Mouse (Mus musculus): ENCODE measurements around the gene Acin1. TPM values are rescaled to one million over a fixed set of nuclear protein-coding genes. Genes with fewer than 3 reads are reported as not detected.

The Acin1 gene
- polyA plus RNA-seq, 1 experiment from 2014 or later = 90.1 TPM

DNA sequence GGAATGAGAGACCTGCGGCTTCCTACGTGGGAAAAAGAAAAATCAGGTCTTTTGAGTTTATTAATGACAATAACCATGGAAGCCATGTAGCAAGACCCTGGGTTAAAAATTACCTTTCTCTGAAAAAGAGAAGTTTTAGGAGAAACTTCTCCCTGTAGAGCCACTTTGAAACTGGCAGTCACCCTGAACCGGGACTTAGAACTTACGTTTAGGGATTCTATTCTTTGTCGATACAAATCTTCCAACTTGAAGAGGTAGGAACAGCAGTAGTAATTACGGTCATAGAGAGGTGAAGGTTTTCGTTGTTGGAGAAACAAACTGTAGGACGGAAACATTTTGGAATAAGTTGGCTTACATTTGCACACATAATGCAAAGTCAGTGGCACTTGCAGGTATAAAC lies 520 bp upstream of the Acin1 start:
- peak; percentile 44 for DNase-seq (ENCODE audit: low spot score)
- peak overlapping the region; percentile 72 for H3K9ac ChIP-seq (ENCODE audit: low read depth, low read length)
- peak overlapping the region; percentile 83 for H3K27ac ChIP-seq
- 2% methylated on average over 8 of the region's 8 CpGs for WGBS
- H3K9me3 ChIP-seq (replicated peaks; ENCODE audit: low read length) = no peaks in the 10 kb centered on the region
- H3K27me3 ChIP-seq (ENCODE audit: insufficient read depth, low read length) = no peaks in the 10 kb centered on the region
- H3K4me1 ChIP-seq (replicated peaks; ENCODE audit: insufficient read depth, low read length) = peaks cover 4% of the 10 kb centered on the region; the same call in 1 of the 2 replicates
- peak overlapping the region; percentile 57 for H3K4me3 ChIP-seq (replicated peaks; ENCODE audit: low read depth, low read length)
- peak overlapping the region; percentile 55 for H3K4me2 ChIP-seq (ENCODE audit: low read length)
- no peak for ATAC-seq (replicated peaks; ENCODE audit: low FRiP score, low read depth)
- peaks cover 11% of the 10 kb centered on the region for H3K36me3 ChIP-seq (ENCODE audit: insufficient read depth, low read length)
- TF ChIP-seq CTCF (IDR thresholded peaks at IDR 0.05; ENCODE audit: low read depth) = no peak

DNA sequence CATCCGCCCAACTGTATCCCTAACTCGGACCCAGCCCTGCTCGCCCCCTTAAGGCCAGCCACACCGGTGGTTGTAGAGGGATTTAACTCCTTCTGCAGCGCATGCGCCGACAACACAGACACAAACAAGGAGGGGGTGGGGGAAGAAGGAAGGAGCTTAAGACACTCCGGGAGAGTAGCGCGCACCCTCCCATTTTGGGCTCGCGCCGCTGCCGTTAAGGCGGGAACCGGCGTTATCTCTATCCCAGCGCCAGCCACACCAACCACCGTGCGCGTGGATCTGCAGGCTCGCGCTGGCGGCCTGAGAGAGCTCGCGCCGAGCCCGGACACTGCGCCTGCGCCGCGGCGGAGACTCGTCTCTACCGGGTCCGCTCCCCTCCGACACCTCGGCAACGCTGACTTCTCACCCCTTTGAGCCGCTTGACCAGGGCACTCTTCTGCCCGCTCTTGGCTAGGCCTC lies 639 bp downstream of the Acin1 start, which contains the start of gene 1700123O20Rik:
1700123O20Rik (plus strand) TSS at position 154 of the 459 bp plus-strand sequence.
- ATAC-seq (replicated peaks; ENCODE audit: low FRiP score, low read depth) = peak; percentile 65
- Histone ChIP-seq H3K4me2 (ENCODE audit: low read length) (peak within 1 kb of the TSS; percentile 82), H3K4me3 (replicated peaks; ENCODE audit: low read depth, low read length) (peak within 1 kb of the TSS; percentile 86), H3K36me3 (ENCODE audit: insufficient read depth, low read length) (peaks cover 11% of the 10 kb centered on the region), H3K9ac (ENCODE audit: low read depth, low read length) (peak within 1 kb of the TSS; percentile 92), H3K27me3 (ENCODE audit: insufficient read depth, low read length) (no peaks in the 10 kb centered on the region), H3K4me1 (replicated peaks; ENCODE audit: insufficient read depth, low read length) (peaks cover 4% of the 10 kb centered on the region; the same call in 1 of the 2 replicates), H3K27ac (peak within 1 kb of the TSS; percentile 95), H3K9me3 (replicated peaks; ENCODE audit: low read length) (no peaks in the 10 kb centered on the region)
- peak; percentile 96 for DNase-seq (ENCODE audit: low spot score)
- TF ChIP-seq CTCF (IDR thresholded peaks at IDR 0.05; ENCODE audit: low read depth) = peak; percentile 59
- under 1% methylated on average over 41 of the region's 41 CpGs for WGBS

DNA sequence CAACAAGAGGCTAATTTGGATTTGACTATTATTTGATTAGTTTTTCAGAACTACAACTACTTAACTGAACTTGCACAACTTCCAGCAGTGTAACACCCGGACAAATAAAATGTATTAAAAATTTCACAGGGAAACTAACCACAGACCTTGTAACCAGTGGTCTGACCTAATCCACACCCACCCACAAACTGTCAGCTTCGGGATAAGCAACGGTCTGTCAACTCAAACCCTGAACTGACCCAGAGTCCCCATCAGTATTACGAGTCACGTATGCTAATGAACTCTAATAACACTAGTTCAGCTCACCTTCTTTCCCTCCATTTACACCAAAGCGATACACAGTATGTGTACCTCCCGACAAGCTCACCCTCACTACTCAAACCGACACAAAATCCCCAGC lies 1.3 kb downstream of the Acin1 start:
- 8% methylated on average over 8 of the region's 8 CpGs for WGBS
- H3K27ac ChIP-seq = peak overlapping the region; percentile 95; the same call in 1 of the 2 replicates
- no peak for DNase-seq (ENCODE audit: low spot score)

DNA sequence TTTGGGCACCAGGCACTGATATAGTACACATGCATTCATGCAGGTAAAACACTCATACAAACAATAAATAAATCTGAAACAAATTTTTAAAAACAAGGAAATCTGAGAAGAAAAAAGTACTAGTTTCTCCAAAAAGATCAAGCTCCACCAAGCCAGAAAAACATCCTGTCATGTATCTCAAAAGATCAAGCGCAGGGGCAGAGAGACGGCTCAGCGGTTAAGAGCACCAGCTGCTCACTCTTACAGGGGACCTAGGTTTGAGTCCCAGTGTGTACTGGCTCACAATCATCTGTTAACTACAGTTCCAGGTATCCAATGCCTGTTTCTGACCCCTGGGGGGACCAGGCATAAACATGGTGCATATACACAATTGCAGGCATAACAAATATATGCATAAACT lies 4.3 kb downstream of the Acin1 start:
- H3K9ac ChIP-seq (ENCODE audit: low read depth, low read length) = no peak overlapping the region
- no peak overlapping the region for H3K4me3 ChIP-seq (replicated peaks; ENCODE audit: low read depth, low read length)
- H3K27me3 ChIP-seq (ENCODE audit: insufficient read depth, low read length) = no peaks in the 10 kb centered on the region
- peaks cover 16% of the 10 kb centered on the region for H3K36me3 ChIP-seq (ENCODE audit: insufficient read depth, low read length)
- WGBS = 74% methylated on average over 3 of the region's 3 CpGs
- no peak overlapping the region for H3K4me2 ChIP-seq (ENCODE audit: low read length)
- no peak overlapping the region for H3K27ac ChIP-seq
- ATAC-seq (replicated peaks; ENCODE audit: low FRiP score, low read depth) = no peak
- H3K4me1 ChIP-seq (replicated peaks; ENCODE audit: insufficient read depth, low read length) = no peaks in the 10 kb centered on the region
- H3K9me3 ChIP-seq (replicated peaks; ENCODE audit: low read length) = no peaks in the 10 kb centered on the region
- TF ChIP-seq CTCF (IDR thresholded peaks at IDR 0.05; ENCODE audit: low read depth) = no peak
- no peak for DNase-seq (ENCODE audit: low spot score)

More for the DNA sequence above, 1.3 kb downstream of the Acin1 start:
- peak overlapping the region; percentile 82 for H3K4me2 ChIP-seq (ENCODE audit: low read length)
- H3K36me3 ChIP-seq (ENCODE audit: insufficient read depth, low read length) = peaks cover 8% of the 10 kb centered on the region
- H3K9me3 ChIP-seq (replicated peaks; ENCODE audit: low read length) = no peaks in the 10 kb centered on the region
- peak overlapping the region; percentile 92 for H3K9ac ChIP-seq (ENCODE audit: low read depth, low read length)
- TF ChIP-seq CTCF (IDR thresholded peaks at IDR 0.05; ENCODE audit: low read depth) = no peak
- peaks cover 4% of the 10 kb centered on the region; the same call in 1 of the 2 replicates for H3K4me1 ChIP-seq (replicated peaks; ENCODE audit: insufficient read depth, low read length)
- no peak for ATAC-seq (replicated peaks; ENCODE audit: low FRiP score, low read depth)
- no peaks in the 10 kb centered on the region for H3K27me3 ChIP-seq (ENCODE audit: insufficient read depth, low read length)
- H3K4me3 ChIP-seq (replicated peaks; ENCODE audit: low read depth, low read length) = peak overlapping the region; percentile 86

DNA sequence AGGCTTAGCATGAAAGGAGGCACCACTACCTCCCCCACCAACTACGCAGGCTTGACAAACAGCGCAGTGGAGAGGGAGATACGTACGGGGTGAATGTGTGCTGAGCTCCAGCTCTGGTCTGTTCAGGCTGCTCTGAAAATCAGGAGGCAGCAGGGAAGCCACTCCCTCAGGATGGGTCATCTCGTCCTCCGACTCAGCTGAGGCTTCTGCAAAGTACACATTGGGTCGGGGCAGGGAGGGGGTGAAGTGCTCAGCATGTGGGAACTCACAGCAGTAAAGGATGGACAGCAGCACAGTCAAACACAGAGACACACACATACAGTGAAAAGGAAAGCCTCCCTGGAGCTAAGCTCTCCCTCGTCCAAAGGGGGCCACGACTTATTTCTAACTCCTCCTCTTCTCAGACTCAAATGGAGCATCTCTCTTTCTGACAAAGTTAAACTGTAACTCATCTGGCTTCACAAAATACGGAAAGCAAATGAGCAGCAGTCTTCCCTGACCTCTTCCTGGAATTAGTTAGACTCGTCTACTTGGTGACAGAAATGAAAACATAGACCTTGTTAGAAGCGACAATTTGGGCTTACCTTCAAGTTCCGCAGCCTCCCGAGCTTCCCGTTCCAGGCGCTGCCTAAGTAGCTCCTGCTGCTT lies 8.0 kb downstream of the Acin1 start:
- Histone ChIP-seq H3K27ac (no peak overlapping the region), H3K9me3 (replicated peaks; ENCODE audit: low read length) (no peaks in the 10 kb centered on the region), H3K36me3 (ENCODE audit: insufficient read depth, low read length) (peaks cover 36% of the 10 kb centered on the region), H3K9ac (ENCODE audit: low read depth, low read length) (no peak overlapping the region), H3K4me2 (ENCODE audit: low read length) (no peak overlapping the region), H3K4me1 (replicated peaks; ENCODE audit: insufficient read depth, low read length) (no peaks in the 10 kb centered on the region), H3K4me3 (replicated peaks; ENCODE audit: low read depth, low read length) (no peak overlapping the region), H3K27me3 (ENCODE audit: insufficient read depth, low read length) (no peaks in the 10 kb centered on the region)
- 64% methylated on average over 16 of the region's 16 CpGs for WGBS
- DNase-seq (ENCODE audit: low spot score) (no peak), ATAC-seq (replicated peaks; ENCODE audit: low FRiP score, low read depth) (no peak)
- no peak for TF ChIP-seq CTCF (IDR thresholded peaks at IDR 0.05; ENCODE audit: low read depth)

DNA sequence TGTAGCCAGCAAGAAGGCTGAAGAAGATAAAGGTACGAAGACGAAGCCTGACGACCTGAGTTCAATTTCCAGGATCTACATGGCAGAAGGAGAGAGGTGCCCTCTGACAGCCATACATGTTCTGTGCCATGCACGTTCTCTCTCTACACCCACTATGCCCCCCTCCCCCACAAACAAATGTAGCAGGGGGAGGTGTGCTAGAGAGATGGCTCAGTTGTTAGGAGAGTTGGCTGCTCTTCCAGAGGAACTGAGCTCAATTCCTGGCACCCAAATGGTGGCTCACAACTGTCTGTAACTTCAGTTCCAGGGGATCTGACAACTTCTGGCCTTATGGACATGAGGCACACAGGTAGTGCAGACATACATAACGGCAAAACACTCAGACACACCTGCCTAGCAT lies 10.4 kb downstream of the Acin1 start:
- Histone ChIP-seq H3K4me3 (replicated peaks; ENCODE audit: low read depth, low read length) (no peak overlapping the region), H3K27me3 (ENCODE audit: insufficient read depth, low read length) (no peaks in the 10 kb centered on the region), H3K36me3 (ENCODE audit: insufficient read depth, low read length) (peaks cover 37% of the 10 kb centered on the region), H3K4me1 (replicated peaks; ENCODE audit: insufficient read depth, low read length) (no peaks in the 10 kb centered on the region), H3K27ac (no peak overlapping the region), H3K9ac (ENCODE audit: low read depth, low read length) (no peak overlapping the region), H3K4me2 (ENCODE audit: low read length) (no peak overlapping the region), H3K9me3 (replicated peaks; ENCODE audit: low read length) (no peaks in the 10 kb centered on the region)
- WGBS = 89% methylated on average over 5 of the region's 5 CpGs
- TF ChIP-seq CTCF (IDR thresholded peaks at IDR 0.05; ENCODE audit: low read depth) = no peak
- no peak for DNase-seq (ENCODE audit: low spot score)
- no peak for ATAC-seq (replicated peaks; ENCODE audit: low FRiP score, low read depth)
